Mouse (Mus musculus) T-helper 17 cell (primary cell): ENCODE measurements at regions not wholly inside any gene's neighbourhood (a gene's known extent, or its start where the extent isn't known, plus 50 kb on each side); places are given as distances from the start of the nearest gene placed in this dataset.

Source experiments
- in situ Hi-C, 2 experiments: fragments of 300-600 bp; cut with MboI, MseI; formaldehyde crosslinking; loops; 1 replicate in 1 of 2; 2 replicates in 1 of 2; pipeline ENCODE4 v1.15.1; 2025; ENCODE audit warnings: high pct_unique_total_duplicates in 2 of 2

- in situ Hi-C loops = loop anchor here in 1 of 2 experiments (10.0 kb wide), 1 partner anchor 441 kb away; no protein-coding TSS in a partner anchor
These were observed 532.8 kb downstream of the Tfec start for GRCm38 (mm10) chr6:16365450-16365849.

GRCm38 (mm10) chr6:16362057-16362456, 536.2 kb downstream of the Tfec start:
- in situ Hi-C loops = loop anchor here in 1 of 2 experiments (10.0 kb wide), 1 partner anchor 437 kb away; no protein-coding TSS in a partner anchor

- in situ Hi-C loops = loop anchor here in 1 of 2 experiments (10.0 kb wide), 1 partner anchor 435 kb away; no protein-coding TSS in a partner anchor
These were observed 538.1 kb downstream of the Tfec start for GRCm38 (mm10) chr6:16359881-16360711.

GRCm38 (mm10) chr6:16359464-16359863, 538.8 kb downstream of the Tfec start:
- in situ Hi-C loops = no loop called here

GRCm38 (mm10) chr6:16333638-16334037, 564.6 kb downstream of the Tfec start:
- in situ Hi-C loops = no loop called here

GRCm38 (mm10) chr6:16314305-16315010, 583.8 kb downstream of the Tfec start:
- in situ Hi-C loops = no loop called here

GRCm38 (mm10) chr6:16312915-16313314, 585.3 kb downstream of the Tfec start:
- in situ Hi-C loops = no loop called here

- in situ Hi-C loops = no loop called here
These were observed 563.0 kb downstream of the Mdfic start for GRCm38 (mm10) chr6:16283328-16284072.

- in situ Hi-C loops = no loop called here
These were observed 561.5 kb downstream of the Mdfic start for GRCm38 (mm10) chr6:16281938-16282337.
